Mouse (Mus musculus): Measurements from ENCODE around the gene Ubqln4. TPM values are rescaled to one million over a fixed set of nuclear protein-coding genes. Genes with fewer than 3 reads are reported as not detected.

The Ubqln4 gene
- polyA plus RNA-seq, 2 experiments from 2014 or later = 10.9 to 14.0 TPM

DNA sequence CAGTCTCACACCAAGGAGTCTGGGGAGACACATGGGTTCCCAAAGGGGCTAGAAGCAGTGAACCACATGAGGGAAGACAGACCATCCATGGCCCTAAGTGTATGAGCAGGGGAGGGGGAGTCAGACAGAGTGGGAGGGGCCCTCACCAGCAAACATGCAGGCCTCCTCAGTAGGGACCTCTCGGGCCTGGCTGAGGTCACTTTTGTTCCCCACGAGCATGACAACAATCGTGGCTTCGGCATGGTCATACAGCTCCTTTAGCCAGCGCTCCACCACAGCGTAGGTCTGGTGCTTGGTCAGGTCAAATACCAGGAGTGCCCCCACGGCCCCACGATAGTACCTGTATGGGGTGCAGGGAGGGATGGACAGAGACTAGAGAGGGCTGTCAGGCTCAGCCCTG lies 10.4 kb upstream of the Ubqln4 start:
- ATAC-seq = no peak

DNA sequence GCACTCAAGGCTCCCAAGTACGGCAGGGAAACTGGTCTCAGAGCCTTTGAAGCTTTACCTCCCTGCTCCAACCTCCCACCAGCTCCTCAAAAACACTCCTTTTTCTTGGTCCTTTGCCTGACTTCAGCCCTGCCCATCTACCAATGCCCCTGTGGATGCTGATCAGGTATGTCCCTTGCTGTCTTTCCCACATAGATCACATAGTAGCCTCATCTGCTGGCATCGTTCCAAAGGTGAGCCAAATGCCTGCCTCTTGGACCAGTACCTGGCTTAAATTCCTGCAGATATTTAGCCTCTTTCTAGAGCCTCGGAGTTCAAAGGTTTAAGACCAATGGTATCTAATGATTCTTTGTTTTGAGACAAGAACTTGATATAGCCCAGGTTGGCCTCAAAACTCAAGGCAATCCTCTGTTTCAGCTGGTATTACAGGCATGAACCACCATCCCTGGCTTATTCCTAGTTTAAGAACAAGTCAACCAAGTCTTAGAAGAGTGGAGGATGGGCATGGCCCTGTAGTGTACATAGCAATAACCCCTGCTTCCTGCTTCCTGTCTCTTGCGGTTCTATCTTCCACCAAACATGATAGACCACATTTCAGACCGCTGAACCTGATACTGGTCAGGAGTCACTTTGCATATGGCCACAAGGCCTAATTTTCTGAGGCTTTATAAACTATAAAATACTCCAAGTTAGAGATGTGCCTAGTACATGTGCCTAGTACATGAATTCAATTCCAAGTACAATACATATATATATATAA lies 9.7 kb upstream of the Ubqln4 start:
- peak; percentile 46 for ATAC-seq

DNA sequence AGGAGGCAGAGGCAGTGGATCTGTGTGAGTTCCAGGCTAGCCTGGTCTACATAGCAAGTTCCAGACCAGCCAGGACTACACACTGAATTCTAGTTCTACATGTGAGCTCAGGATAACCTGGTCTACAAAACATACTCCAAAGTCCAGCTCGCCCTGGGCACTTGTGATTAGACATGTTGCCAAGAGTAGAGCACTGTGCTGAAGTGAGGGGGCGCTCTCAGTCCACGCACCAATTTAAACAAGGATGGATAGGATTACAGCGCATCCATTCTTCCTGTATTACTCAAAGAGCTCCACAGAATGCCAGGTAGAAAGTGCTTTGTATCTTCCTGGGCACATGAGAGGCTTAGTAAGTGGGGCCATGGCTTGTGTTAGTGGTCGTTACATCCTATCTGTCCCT lies 9.0 kb upstream of the Ubqln4 start:
- no peak for ATAC-seq

DNA sequence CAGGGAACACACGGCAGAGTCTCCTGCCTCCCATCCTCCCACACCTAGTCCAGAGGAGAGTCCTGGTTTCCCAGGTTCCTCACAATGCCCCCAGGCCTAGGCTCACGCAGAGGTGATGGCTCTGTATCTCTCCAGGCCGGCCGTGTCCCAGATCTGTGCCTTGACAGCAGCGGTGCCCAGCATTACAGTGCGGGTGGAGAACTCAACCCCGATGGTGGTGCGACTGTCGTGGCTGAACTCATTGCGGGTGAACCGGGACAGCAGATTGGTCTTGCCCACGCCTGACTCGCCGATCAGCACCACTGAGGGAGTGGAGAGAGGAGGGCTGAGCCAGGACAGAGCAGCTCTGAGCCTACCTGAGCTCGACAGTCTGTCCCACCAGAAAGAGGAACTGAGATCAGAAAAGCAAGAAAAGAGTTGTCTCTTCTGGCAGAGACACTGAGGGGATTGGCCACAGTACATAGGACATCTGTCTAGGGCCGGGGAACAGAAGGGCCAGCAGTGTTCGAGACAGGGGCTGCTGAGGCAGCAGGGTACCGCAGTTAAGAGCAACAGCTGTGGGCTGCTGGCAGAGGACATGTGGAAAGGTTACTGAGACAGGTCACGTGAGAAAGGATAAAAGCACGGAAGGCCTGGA lies 8.5 kb upstream of the Ubqln4 start:
- ATAC-seq = no peak

DNA sequence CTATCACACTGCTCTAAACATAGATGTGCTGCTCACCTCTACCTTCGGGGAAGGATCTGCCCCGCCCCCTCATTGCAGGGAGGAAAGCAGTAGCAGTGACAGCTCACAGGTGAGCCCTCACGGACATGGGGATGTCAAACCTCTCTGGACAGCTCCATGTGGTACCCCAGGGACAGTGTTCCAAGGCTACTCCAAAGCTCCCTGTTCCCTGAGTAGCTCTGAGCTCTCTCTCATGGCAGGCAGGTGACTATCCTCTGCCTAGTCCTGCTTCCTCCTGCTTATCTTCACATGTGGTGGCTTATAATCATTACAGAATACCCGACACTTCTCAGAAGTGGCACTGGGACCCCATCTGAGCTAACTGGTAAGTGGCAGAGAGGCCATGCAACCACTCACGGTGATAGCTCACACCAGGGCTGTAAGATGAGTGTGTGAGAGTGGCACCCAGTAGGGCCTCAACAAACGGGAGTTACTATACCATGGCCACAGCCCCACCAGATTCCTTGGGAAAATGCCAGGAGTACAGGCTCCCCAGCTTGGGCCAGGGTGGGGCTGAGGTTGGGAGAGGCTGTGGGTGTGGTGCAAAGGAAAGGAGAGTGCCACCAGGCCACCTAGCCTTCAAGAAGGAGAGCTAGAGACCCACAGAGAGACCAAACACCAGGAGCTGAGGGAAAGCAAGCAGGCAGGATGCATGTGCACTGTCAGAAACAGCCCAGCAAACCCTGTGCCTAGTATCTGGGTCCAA lies 6.7 kb upstream of the Ubqln4 start:
- ATAC-seq = no peak

DNA sequence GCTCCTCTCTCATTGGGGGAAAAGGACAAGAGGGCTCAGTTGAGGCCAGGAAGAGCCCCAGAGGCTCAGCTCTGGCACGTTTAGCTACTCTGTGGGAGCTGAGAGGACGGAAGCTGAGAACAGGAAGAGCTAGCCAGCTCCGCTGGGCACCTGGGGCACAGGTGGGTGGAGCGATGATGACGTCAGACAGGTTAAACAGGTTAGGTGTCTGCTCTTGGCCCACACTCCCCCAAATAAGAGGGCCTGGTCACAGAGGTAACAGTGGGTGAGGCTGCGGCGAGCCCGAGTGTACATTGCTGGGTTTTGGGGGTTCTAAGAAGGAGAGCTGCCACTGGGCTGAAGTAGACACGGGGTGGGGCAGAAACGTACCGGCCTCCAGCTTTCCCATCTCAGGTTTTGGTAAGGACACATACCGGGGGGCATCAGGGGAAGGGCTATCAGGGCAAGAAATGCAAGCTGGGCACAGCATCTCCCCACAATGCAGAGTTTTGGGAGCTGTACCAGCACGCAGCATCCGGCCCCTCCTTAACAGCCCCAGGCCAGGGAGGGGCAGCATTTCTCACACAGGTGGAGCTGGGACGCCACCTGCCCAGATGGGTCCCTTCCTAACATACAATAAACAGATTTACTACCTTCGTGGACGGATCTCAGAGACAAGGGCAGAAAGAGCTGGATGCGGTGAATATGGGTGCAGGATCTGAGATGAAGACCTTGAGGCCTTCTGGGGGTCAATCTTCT lies 5.2 kb upstream of the Ubqln4 start, which contains the start of gene Rab25:
Gene Rab25, minus strand, starts transcription at position 121 of the 738 bp plus-strand sequence.
- no peak for ATAC-seq

DNA sequence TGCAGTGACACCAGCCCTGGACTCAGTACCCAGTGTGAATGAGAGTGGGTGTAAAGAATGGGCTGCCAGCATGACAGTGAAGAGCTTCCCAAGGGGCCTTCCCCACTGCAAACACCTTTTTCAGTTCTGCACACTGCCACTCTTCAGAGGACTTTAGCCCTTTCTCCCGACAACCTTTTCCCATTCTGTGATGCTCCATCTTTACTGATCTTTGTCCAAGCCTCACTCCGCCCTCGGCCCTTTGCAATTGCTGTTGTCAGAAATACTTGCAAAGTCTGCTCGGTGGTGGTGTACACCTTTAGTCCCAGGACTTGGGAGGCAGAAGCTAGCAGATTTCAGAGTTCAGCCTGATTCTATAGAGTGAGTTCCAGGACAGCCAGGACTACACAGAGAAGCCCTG lies 2.0 kb upstream of the Ubqln4 start:
- ATAC-seq = no peak

DNA sequence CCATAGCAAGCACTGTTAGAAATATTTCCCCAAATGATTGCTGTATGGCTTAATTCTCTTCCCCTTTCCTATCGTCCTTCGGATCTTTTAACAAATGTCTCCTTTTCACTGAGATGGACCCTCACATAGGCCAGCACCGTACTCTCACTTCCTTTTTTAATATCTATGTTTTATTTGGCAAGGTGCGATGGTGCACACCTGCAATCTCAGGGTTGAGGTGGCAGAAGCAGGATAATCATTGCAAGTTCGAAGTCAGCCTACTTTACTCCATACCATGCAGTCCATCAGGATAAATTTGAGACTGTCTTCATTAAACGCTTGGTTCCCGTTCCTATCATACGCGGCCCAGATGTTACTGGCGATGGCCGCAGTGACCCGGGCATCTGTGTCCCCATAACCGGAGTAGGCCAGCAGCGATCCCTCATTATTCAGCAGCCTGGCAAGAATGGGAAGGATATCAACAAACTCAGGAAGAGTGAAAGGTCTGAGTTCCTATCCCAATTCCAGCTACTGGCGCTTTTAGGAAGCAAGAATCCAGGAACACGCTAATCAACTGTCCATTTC lies 1.4 kb upstream of the Ubqln4 start:
- no peak for ATAC-seq

DNA sequence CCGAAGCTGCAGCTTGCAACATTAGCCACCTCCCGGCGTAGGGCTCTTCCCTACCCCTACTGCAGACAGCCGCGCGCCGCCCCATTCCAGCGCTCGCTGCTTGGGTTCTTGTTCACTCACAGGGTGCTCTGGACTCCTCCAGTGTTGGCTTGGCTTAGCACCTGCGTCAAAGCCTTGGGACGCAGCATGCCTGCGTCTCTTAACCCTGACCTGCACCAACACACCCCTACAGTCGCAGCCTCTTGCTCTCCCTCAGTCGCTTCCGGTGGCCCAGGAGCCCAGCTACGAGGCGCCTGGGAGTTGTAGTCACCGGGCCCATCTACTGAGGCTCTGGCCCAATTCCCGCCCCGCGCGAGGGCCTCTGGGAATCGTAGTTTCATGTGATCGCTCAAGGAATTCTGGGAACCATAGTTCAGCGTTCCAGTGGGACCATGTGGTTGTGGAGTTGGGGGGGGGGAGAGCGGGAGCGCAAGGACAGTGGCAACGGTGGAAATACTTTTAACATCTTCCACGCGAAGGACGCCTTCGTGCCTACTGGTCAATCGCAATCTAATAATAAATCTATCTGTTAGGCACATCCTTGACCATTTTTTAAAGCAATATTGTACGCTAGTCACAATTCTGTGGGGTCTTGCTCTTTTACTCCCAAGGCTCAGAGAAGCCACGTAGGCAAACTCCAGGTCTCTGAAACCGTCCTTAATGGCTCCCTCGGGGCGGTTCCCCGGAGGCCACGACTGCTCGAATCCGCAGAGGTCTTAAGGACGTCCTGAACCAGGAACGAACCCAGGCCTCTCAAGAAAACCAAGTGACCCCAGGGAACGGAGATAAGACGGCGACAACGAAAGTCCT lies 658 bp upstream of the Ubqln4 start, which contains the start of gene Lamtor2:
Gene Lamtor2, minus strand, starts transcription at position 399 of the 849 bp plus-strand sequence.
- peak; percentile 82 for ATAC-seq

DNA sequence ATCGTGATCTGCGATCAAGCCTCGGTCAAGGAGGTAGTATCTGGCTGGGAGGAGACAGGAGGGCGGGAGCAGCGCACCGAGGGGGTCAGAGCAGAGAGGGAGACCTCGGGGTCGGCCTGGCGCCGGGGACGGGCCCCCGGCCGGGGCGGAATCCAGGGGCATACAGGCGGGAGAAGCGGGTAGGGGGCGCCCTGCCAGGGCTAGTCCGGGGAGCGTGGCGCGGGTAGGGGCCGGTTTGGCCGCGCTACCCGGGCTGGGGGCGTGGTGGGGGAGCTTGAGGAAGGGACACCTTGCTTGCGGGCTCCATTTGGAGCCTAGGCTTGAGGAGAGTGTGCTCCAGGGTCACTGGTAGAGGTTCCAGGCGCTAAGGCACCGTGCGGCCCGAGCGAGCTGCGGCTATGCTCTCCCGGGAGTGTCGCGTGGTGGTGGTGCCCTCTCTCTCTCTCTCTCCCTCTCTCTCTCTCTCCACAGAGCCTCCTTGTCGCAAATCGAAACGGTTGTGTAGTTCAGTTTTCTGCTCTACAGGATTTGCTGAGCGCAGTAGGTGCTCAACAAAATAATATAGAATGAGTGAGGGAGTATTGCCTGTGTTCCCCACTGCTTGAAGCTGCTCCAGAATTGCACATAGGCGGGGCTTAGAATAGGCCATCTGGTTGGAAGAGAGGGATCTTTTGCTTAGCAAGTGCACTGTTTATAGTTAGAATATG lies 475 bp downstream of the Ubqln4 start:
- ATAC-seq = no peak

DNA sequence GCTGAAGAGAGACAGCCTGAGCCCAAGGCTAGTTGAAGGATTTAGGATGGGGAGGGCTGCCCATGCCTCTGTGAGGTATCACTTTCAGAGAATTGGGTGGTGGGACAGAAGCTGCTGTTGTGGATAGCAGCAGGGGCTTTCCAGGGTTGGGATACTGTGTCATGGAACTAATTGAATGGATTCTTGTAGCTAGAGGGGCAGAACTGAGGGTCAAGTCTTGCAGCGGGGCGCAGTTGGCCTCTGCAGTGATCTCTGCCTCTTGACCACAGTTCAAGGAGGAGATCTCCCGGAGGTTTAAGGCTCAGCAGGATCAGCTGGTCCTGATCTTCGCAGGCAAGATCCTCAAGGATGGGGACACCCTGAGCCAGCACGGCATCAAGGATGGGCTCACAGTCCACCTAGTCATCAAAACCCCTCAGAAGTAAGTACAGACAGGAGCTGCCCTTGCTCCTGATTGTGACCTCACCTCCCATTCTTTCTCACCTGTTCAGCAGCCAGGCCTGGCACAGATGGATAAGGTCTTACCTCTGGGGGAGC lies 1.6 kb downstream of the Ubqln4 start:
- ATAC-seq = no peak

DNA sequence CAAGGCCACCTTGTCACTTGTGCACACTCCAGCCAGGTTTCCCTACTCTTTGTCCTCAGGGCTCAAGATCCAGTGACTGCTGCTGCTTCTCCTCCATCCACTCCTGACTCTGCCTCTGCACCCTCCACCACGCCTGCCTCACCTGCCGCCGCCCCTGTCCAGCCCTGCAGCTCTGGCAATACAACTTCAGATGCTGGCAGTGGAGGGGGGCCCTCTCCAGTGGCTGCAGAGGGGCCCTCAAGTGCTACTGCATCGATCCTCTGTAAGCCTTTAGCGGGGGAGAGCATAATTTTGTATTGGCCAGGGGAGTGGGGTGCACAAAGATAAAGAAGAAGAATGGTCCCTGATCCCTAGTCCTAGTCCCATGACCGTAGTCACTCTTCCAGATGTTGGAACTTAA lies 2.2 kb downstream of the Ubqln4 start:
- no peak for ATAC-seq

DNA sequence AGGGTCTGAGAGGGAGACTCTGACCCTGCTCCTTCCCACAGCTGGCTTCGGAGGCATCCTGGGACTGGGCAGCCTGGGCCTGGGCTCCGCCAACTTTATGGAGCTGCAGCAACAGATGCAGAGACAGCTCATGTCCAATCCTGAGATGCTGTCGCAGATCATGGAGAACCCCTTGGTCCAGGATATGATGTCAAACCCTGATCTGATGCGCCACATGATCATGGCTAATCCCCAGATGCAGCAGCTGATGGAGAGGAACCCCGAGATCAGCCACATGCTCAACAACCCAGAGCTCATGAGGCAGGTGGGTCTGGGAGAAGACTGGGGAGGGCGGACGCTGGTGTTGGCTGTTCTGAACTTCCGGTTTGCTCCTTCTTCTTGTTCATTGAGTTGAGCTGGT lies 3.1 kb downstream of the Ubqln4 start:
- no peak for ATAC-seq

DNA sequence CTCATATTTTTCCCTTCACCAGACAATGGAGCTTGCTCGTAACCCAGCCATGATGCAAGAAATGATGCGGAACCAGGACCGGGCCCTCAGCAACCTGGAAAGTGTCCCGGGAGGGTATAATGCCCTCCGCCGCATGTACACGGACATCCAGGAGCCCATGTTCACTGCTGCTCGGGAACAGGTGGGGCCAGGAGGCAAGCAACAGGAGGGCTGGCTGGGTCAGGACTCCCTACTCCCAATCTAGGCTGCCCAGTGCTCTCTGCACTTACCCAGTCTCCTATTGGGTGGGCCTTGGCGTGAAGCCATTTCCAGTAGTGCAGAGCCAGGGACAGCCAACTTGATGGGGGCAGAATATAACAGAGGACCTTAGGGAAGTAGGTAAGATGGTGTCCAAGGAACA lies 6.0 kb downstream of the Ubqln4 start:
- ATAC-seq = no peak

DNA sequence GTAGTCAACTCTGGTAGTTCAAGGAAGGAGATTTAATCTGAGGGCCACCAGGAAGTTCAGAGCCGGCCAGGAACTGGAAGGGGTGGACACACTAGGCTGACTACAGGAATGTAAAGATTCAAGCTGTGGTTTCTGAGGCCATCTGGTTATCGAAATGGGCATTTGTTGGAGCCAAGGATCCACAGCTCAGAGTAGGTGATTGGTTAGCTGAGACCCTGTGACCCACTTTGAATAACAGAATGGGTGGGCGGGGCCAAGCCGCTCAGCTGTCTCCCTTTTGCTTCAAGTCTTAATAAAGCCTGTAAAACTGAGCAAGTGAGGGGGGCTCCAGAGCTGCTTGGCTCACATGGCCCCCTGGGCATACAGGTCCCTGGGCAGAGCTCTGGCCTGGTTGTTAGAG lies 8.4 kb downstream of the Ubqln4 start:
- no peak for ATAC-seq

DNA sequence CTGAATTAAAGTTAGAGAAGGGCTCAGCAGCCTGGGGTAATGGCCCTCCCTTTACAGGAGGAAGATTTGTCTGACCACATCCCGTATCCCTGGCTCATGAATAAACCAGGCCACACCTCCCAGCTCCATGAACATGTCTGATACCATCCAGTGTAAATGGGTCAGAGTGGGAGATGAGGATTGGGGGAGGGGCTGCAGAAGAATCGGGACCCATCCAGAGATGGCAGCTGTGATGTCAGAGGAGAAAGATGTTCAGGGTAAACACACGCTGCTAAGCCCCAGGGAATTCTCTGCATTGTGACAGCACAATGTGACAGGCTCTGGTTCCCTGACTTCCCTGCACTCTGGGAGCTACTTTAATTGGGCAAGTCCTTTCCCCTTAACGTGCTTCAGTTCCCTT lies 9.9 kb downstream of the Ubqln4 start:
- ATAC-seq = no peak

DNA sequence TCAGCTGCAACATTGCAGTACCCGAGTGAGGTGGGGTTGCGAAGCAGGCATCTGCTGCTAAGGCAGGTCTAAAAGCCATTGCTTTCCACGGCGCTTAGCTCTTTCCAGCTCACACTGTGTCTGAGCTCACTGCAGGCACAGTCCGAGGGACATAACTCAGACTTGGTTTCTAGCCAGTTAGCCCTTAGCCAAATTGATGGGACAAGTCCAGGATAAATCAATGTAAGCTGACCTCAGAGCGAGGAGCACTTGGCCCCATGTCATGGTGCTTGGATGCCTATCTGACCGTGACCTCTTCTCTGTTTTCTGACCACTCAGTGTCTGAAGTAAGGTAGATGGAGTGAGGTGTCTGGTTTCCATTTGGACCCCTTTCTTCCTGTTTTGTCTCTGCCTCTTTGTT lies 10.4 kb downstream of the Ubqln4 start:
- no peak for ATAC-seq

DNA sequence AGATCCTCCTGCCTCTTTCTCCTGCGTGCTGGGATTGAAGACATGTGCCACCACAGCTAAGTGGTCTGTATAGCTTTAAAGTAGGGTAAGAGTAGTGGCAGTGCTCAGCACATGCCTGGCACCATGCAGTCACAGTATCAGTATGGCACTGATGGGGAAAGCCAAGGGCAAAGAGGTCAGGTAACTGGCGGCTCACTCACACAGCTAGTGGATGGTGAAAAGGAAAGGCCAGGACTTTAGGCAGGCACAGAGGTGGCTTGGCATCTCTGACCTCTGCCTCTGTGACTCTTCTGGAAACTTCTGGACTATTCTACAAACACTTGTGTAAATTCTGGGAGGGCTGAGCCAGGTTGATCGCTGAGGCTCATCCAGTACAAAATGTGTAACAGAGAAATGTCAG lies 12.6 kb downstream of the Ubqln4 start:
- no peak for ATAC-seq

DNA sequence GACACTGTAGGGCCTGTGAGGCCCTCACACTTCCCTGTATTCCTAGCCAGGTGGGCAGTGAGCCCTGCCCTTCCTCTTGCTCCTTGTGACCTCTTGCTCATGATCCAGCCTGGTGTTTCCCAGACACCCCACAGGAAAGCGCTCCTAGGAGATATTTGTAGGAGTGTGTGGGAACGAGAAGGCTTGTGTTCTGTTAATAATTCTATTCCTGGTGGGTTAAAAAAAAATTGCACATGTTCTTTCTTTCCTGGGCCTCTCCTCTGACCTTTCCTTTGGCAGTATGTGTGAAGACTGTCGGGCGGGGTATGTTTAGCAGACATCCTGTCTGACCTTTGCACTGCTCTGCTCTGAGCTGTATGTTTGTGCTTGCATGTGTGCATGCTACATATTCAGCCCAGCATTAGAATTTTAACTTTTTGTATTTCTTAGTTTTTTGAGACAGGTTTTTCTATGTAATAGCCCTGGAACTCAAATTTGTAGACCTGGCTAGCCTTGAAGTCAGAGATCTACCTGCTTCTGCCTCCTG lies 13.0 kb downstream of the Ubqln4 start:
- ATAC-seq = no peak

DNA sequence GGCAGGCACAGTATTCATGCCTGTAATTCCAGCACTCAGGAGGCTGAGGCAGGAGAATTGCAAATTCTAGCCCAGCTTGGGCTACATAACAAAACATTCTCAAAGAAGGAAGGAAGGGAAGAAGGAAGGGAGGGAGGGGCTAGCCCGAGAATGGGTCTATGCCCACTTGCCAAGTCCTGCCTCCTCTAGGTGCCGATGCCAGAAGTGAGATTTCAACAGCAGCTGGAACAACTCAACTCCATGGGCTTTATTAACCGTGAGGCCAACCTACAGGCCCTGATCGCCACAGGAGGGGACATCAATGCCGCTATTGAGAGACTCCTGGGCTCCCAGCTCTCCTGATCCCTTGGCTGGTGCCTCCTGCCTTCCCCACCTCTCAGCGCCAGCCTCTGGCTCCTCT lies 14.3 kb downstream of the Ubqln4 start:
- ATAC-seq = no peak

Data from activated CD4-positive, CD25-positive, alpha-beta regulatory T cell, adult 4 months (primary cell).